Mouse (Mus musculus): ENCODE data around the gene Klhl22.

Gene Klhl22

GRCm38 (mm10) chr16:17834543-17834942 is 75.1 kb downstream of the Klhl22 start:
- DNase-seq: no peak

GRCm38 (mm10) chr16:17835481-17835880 is 76.1 kb downstream of the Klhl22 start:
- no peak for DNase-seq

GRCm38 (mm10) chr16:17838051-17838450 is 78.6 kb downstream of the Klhl22 start, which contains the start of gene Car15:
Gene Car15, minus strand, starts transcription at chr16:17838364.
- DNase-seq: no peak

DNA sequence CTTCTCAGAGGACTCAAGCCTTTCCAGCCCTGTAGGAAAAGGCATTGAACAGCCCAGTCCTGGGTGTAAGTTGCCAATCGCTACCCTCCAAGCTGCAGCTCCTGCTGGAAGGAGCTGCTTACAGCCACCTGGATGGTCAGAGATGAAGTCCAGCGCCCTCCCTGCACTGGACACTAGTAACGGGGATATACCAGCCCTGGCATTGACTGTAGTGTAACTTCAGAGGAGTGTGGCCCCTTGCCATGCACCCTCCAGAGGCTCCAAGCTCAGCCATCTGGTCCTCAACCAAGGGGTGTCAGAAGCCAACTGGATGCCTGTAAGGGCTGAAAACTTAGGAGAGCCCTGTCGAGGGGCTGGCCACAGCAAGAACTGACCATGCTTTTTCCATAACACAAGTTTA is 80.6 kb downstream of the Klhl22 start:
- DNase-seq: peak; percentile 72

DNA sequence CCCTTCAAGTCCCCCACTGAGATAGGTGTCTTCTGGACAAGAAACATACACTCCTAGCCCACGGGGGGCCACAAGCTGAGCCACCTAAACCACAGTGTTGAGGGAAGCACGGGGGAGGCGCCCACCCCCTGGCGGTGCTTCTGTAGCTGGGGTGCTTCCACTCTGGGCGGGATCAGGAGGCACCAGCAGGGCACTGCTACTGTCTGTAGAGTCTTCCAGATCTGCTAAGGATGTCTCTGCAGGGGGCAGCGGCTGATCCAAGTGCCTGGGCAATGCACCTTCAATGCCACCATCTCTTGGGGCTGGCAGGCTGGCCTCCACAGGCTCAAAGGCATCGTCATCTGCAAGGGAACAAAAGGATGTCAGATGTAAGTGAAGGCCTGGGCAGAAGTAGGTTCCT is 83.0 kb downstream of the Klhl22 start:
- DNase-seq: no peak

Measured in cerebellum, adult 8-10 months (tissue).